Mouse (Mus musculus) hindbrain, embryonic 14.5 days (tissue): ENCODE measurements around the gene Scube1. TPM values are rescaled to one million over a fixed set of nuclear protein-coding genes. Genes with fewer than 3 reads are reported as not detected.

Experiments
- ATAC-seq: fragments of 200-750 bp; cut with Nextera tagmentation; 2 replicates; pipeline ENCODE4 v1.8.0; 2017; ENCODE audit warnings: moderate number of reproducible peaks, mild to moderate bottlenecking, moderate TSS enrichment, moderate library complexity; ENCODE audit not compliant: low FRiP score
- DNase-seq: peaks from one replicate; pipeline ENCODE4 v3.0.0-alpha.2; 2015; ENCODE audit warnings: low spot score
- H3K27ac ChIP-seq: fragments of 300-500 bp; sonication (generic); 2 replicates; pipeline ENCODE4 v1.5.1; 2014; ENCODE audit warnings: mild to moderate bottlenecking, moderate library complexity
- H3K27me3 ChIP-seq: fragments of 300-500 bp; sonication (generic); 2 replicates; pipeline ENCODE4 v1.6.1; 2014; ENCODE audit warnings: mild to moderate bottlenecking, low read length, mixed read lengths; ENCODE audit not compliant: control insufficient read depth, insufficient read depth
- H3K36me3 ChIP-seq: fragments of 300-500 bp; sonication (generic); replicated peaks from 2 replicates; pipeline ENCODE4 v1.6.1; 2014; ENCODE audit not compliant: control insufficient read depth, insufficient read depth
- H3K4me1 ChIP-seq: fragments of 300-500 bp; sonication (generic); replicated peaks from 2 replicates; pipeline ENCODE4 v1.6.1; 2014; ENCODE audit warnings: antibody characterized with exemption, low read length, mixed read lengths; ENCODE audit not compliant: control insufficient read depth, insufficient read depth
- H3K4me2 ChIP-seq: fragments of 300-500 bp; sonication (generic); replicated peaks from 2 replicates; pipeline ENCODE4 v1.6.1; 2014; ENCODE audit warnings: mild to moderate bottlenecking, moderate library complexity
- H3K4me3 ChIP-seq: fragments of 300-500 bp; sonication (generic); replicated peaks from 2 replicates; pipeline ENCODE4 v1.5.1; 2014; ENCODE audit warnings: mild to moderate bottlenecking, low read length
- H3K9ac ChIP-seq: fragments of 300-500 bp; sonication (generic); 2 replicates; pipeline ENCODE4 v1.6.1; 2014
- H3K9me3 ChIP-seq: fragments of 300-500 bp; sonication (generic); 2 replicates; pipeline ENCODE4 v1.6.1; 2016; ENCODE audit warnings: low read length; ENCODE audit not compliant: control insufficient read depth
- WGBS: fragments of 180-500 bp; shearing (Covaris S2); extraction: QIAGEN DNeasy Blood & Tissue Kit; methylation state at CpG from one replicate; pipeline ENCODE4 v1.1.7; 2014; 5-methylcytosine and 5-hydroxymethylcytosine counted together
- polyA plus RNA-seq: library from polyadenylated mRNA; unstranded; fragments of >200 nt; fragmentation: Nextera tagmentation; extraction: Ambion mirVana; gene quantifications from 2 replicates; pipeline ENCODE4 v1.2.1, GENCODE M21; 2014

Gene Scube1
- polyA plus RNA-seq, 1 experiment from 2014 or later = 12.7 TPM

DNA sequence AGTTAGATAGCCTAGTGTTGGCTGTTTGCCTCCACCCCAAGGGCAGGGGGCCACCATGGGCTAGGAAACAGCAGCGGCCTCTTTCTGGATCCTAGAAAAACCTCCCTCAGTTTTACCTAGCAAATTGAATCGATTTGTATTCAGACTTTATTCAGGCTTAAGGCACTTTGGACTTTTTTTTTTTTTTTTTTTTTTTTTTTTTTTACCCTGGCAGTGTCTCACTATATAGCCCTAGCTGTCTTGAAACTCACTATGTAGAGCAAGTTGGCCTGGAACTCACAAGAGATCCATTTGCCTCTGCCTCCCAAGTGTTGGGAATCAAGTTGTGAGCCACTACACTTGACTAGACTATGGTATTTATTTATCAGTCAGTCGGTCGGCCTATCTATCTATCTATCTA lies 128.0 kb downstream of the Scube1 start:
- H3K9ac ChIP-seq = no peak overlapping the region
- no peak overlapping the region for H3K27ac ChIP-seq
- DNase-seq (no peak), ATAC-seq (no peak)
- WGBS = 93% methylated on average over 4 of the region's 4 CpGs
- no peaks in the 10 kb centered on the region for H3K27me3 ChIP-seq
- H3K4me2 ChIP-seq = no peak overlapping the region
- peaks cover 13% of the 10 kb centered on the region for H3K4me1 ChIP-seq
- no peaks in the 10 kb centered on the region for H3K9me3 ChIP-seq
- H3K4me3 ChIP-seq = no peak overlapping the region
- H3K36me3 ChIP-seq = no peaks in the 10 kb centered on the region

DNA sequence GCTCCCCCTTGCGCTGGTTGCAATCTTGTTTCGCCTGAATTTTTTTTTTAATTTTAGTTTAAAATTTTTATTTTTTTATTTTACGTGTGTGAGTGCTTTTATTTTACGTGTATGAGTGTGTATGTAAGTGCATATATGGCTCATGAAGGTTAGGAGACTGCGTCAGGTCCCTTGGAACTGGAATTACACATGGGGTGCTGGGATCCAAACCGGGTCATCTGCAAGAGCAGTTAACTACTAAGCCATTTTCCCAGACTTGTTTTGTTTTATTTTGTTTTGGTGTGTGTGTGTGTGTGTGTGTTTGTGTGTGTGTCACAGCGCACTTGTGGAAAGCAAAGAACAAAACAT lies 129.5 kb downstream of the Scube1 start:
- ATAC-seq (no peak), DNase-seq (no peak)
- Histone ChIP-seq H3K9me3 (no peaks in the 10 kb centered on the region), H3K4me2 (peak overlapping the region; percentile 75), H3K27me3 (no peaks in the 10 kb centered on the region), H3K4me3 (peak overlapping the region; percentile 79), H3K4me1 (peaks cover 13% of the 10 kb centered on the region), H3K9ac (peak overlapping the region; percentile 83), H3K36me3 (no peaks in the 10 kb centered on the region), H3K27ac (peak overlapping the region; percentile 71; the same call in 1 of the 2 replicates)
- 39% methylated on average over 7 of the region's 7 CpGs for WGBS

DNA sequence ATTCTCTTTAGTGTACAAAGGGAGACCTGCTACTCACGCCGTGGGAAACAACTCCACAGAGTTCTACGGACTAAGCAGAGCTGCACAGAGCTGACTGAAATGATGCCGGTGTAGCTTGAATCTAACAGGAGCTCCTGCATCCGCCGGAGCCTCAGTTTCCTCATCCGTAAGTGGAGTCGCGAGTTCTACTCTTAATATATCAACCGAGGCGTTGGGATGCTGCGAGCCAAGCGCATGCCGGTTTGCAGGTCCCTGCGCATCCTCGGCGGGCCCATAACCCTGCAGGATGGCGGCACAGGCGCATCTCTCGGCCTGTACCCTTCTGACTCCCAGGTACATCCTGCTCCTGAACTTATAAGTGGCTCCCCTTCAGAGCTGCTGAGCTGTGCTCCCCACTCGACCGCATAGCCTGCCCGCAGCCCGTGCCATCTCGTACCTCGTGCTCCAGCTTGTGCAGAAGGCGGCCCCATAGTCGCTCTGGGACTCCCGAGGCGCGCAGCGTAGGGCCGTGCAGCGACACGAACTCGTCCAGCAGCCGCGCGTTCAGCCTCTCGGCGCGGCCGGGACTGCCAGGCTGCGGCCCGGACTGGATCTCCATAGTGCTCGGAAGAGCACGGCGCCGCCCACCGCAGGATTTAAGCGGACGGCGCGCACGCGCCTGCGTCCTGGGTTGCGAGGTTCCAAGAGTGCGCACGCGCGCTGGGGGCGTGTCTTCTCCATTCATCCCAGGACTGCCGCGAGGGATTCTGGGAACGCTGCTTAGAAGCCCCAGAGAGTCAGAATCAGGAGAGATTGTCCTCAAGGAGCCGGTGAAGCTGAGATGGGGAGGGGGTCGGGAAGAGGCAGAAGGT lies 130.1 kb downstream of the Scube1 start, which contains the start of gene Ttll12:
Gene Ttll12 (minus strand): TSS at position 645 of the 851 bp plus-strand sequence.
- peak within 1 kb of the TSS; percentile 75 for H3K4me2 ChIP-seq
- under 1% methylated on average over 68 of the region's 68 CpGs for WGBS
- peaks cover 13% of the 10 kb centered on the region for H3K4me1 ChIP-seq
- ATAC-seq (peak; percentile 95), DNase-seq (peak; percentile 99)
- H3K27me3 ChIP-seq = no peaks in the 10 kb centered on the region
- no peaks in the 10 kb centered on the region for H3K9me3 ChIP-seq
- peak within 1 kb of the TSS; percentile 71 for H3K27ac ChIP-seq
- peak within 1 kb of the TSS; percentile 83 for H3K9ac ChIP-seq
- no peaks in the 10 kb centered on the region for H3K36me3 ChIP-seq
- H3K4me3 ChIP-seq = peak within 1 kb of the TSS; percentile 79

DNA sequence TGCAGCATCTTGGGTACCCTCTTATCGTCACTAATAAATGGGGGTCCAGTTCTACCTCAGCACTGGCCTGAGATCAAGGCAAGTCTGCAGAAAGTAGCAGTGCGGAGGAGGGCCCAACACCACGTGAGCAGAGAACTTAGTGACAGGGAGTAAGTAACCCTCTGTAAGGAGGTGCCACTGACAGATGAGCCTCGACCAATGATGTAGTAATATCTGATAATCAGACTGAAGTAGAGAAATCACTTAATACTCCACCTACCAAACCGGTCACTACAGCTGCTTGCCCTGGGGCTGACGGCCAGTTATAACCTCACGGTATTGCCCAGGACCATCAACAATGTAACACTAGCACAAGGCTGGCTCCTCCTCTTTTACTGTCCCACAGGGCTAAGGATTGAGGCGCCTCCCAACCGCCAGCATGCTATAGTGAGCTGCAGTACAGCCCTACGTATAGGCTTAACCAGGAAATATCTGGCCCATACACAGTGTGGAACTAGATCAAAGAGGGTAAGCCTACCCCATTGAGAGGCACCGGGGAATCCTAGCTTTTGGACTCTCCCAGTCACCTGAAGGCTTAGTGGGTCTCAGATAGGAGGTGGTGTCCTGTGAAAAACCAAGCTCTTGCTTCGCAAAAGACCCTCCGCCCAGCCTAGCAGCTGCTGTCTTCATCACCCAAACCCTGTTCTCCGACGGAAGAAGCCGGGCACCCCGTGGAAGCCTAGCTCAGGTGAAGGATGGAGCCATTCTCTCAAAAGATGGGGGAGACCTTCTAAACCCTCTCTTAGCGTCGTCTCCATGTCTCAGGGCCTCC lies 130.9 kb downstream of the Scube1 start:
- Histone ChIP-seq H3K9me3 (no peaks in the 10 kb centered on the region), H3K27ac (peak overlapping the region; percentile 71; the same call in 1 of the 2 replicates), H3K4me3 (peak overlapping the region; percentile 79), H3K36me3 (no peaks in the 10 kb centered on the region), H3K9ac (peak overlapping the region; percentile 83), H3K27me3 (no peaks in the 10 kb centered on the region), H3K4me1 (peaks cover 13% of the 10 kb centered on the region), H3K4me2 (peak overlapping the region; percentile 75)
- ATAC-seq (peak; percentile 36; the same call in 1 of the 2 replicates), DNase-seq (no peak)
- WGBS = 11% methylated on average over 19 of the region's 19 CpGs

DNA sequence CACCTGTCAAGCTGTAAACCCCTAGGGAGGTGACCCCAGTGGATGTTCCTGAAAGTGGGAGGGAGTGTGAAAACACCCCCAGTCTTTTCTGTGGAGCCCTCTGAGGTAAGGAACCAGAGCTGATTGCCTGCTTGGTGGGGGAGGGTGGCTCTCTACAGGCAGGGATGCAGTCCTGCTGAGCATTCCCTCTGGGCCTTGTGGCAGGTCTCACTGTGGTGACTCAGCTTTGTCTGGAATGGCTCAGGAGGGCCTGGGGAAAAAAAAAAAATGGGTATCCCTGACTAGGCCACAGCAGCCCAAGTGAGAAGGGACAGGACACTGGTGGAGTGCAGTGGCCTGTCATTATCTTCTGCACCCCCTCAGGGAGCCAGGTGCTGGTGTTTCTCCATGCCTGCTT lies 131.6 kb downstream of the Scube1 start:
- Histone ChIP-seq H3K9ac (peak overlapping the region; percentile 83), H3K36me3 (peaks cover 4% of the 10 kb centered on the region; the same call in 1 of the 2 replicates), H3K4me1 (peaks cover 13% of the 10 kb centered on the region), H3K27ac (no peak overlapping the region), H3K9me3 (no peaks in the 10 kb centered on the region), H3K27me3 (no peaks in the 10 kb centered on the region), H3K4me2 (peak overlapping the region; percentile 75), H3K4me3 (no peak overlapping the region)
- DNase-seq = no peak
- no peak for ATAC-seq

DNA sequence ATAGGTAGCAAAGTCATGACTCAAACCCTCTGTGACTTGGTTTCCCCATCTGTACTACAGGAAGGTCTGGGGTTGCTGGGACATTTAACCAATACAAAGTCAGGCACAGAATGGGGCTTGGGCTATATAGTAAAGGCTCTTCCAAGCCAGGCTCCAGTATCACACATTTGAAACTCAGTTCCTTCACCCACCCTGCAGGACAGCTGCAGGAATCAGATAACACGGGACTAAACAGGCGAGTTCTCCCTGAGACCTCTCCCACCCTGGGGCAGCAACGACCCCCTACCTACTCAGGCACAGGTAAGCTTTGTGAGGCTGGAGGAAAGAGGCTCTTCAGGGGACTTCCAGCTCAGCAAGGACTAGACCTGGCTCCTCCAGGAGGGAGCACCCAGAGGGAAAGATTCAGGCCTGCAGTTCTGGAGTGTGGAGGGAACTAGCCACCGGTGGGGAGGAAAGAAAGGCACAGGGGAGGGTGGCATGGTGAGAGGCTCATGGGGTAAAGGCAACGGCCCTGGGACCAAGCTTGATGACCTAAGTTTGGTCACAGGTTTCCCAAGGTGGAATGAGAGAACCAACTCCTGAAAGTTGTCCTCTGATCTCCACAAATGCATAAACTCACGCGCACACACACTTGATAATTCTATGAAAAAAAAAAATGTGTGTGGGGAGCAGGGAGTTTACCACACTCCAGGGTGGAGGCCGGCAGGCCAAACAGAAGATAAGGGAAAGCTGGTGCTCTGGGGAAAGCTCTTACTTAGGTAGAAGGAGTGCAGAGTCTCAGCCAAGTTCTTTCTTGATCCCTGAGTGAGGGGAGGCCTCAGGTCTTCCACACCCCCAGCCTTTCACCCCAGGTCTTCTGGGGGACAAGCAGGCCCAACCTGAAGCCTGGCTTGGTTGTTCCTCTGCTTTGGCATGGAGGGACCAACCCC lies 132.3 kb downstream of the Scube1 start:
- no peaks in the 10 kb centered on the region for H3K27me3 ChIP-seq
- no peak overlapping the region for H3K4me3 ChIP-seq
- peaks cover 13% of the 10 kb centered on the region for H3K4me1 ChIP-seq
- DNase-seq = no peak
- 0 out of 2 replicates have a peak overlapping the region, but pooled peaks have one; percentile 83 for H3K9ac ChIP-seq
- ATAC-seq = no peak
- WGBS = 83% methylated on average over 8 of the region's 8 CpGs
- H3K9me3 ChIP-seq = no peaks in the 10 kb centered on the region
- H3K27ac ChIP-seq = no peak overlapping the region
- peak overlapping the region; percentile 75; the same call in 1 of the 2 replicates for H3K4me2 ChIP-seq
- H3K36me3 ChIP-seq = peaks cover 9% of the 10 kb centered on the region; the same call in 1 of the 2 replicates

DNA sequence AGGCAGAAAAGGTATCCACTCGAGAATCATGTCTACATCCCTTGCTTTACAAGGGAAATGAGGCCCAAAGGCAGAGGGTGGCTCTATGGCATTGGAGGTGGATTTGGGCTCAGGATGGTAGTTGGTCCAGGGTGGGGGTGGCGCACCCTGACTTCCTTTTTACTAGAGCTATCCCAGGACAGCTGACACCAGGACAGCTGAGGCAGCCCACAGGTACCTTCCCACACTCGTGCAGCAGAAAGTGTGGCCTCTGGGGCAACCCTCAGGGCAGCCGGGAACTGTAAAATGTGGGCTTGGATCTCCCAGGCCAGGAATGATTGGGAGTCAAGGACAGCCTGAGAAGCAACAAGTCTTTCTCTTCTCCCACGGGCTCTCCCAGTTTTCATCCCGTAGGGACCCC lies 133.1 kb downstream of the Scube1 start:
- Histone ChIP-seq H3K4me2 (no peak overlapping the region), H3K27ac (no peak overlapping the region), H3K36me3 (peaks cover 17% of the 10 kb centered on the region), H3K4me3 (no peak overlapping the region), H3K9me3 (no peaks in the 10 kb centered on the region), H3K4me1 (peaks cover 13% of the 10 kb centered on the region), H3K27me3 (no peaks in the 10 kb centered on the region), H3K9ac (no peak overlapping the region)
- DNase-seq = no peak
- ATAC-seq = no peak
- 86% methylated on average over 6 of the region's 6 CpGs for WGBS

DNA sequence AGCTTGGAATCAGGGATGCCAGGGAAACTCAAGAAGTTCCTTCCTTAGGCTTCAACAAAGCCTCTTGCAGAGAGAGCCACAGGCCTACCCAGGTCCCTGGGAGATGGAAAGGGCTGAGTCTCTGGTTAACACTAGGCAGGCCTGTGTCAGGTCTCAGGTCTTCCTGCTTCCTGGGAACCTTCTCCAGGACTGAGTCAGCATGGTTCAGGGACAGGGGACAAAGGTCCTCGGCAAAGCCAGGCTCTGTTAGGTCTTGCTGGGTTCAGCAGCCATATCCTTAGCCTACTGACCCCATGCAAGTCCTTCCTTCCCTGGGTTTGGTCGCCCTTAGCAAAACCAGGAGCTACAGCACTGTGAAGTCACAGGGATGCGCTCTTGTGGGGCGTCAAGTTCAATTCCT lies 134.0 kb downstream of the Scube1 start:
- no peaks in the 10 kb centered on the region for H3K27me3 ChIP-seq
- peaks cover 7% of the 10 kb centered on the region; the same call in 1 of the 2 replicates for H3K9me3 ChIP-seq
- peaks cover 26% of the 10 kb centered on the region for H3K36me3 ChIP-seq
- no peak for ATAC-seq
- no peak for DNase-seq
- peaks cover 13% of the 10 kb centered on the region for H3K4me1 ChIP-seq
- no peak overlapping the region for H3K4me3 ChIP-seq
- H3K4me2 ChIP-seq = no peak overlapping the region
- H3K9ac ChIP-seq = no peak overlapping the region
- 93% methylated on average over 4 of the region's 4 CpGs for WGBS
- no peak overlapping the region for H3K27ac ChIP-seq
